Mouse (Mus musculus) liver, adult 2 months (tissue): Measurements from ENCODE around the gene Vmn2r118.

Experiments used
- CTCF ChIP-seq: fragments of 200-500 bp; IDR thresholded peaks from 2 replicates; pipeline ENCODE4 v1.5.1; 2011; ENCODE audit warnings: low read depth, low read length, control low read depth
- POLR2A ChIP-seq: fragments of 200-500 bp; IDR thresholded peaks from 2 replicates; pipeline ENCODE4 v1.6.1; 2011; ENCODE audit warnings: low read length, control low read depth; ENCODE audit not compliant: insufficient read depth; ENCODE audit errors: extremely low read depth

GRCm38 (mm10) chr17:55625092-55625491 is at the start of gene Vmn2r118:
- TF ChIP-seq CTCF (no peak), POLR2A (no peak)
